Mouse (Mus musculus) pancreas, adult 10 weeks (tissue): ENCODE data around the gene Mbtps1. TPM values are rescaled to one million over a fixed set of nuclear protein-coding genes. Genes with fewer than 3 reads are reported as not detected.

Experiments used
- polyA plus RNA-seq: library from polyadenylated mRNA; stranded (reverse); fragments of 350-450 nt; fragmentation: Illumina TruSeq; extraction: RNeasy Lipid Tissue Mini Kit (QIAGEN cat#74804); gene quantifications from one replicate; pipeline ENCODE4 v1.2.3, GENCODE M21; 2015; ENCODE audit warnings: low read depth, low replicate concordance; ENCODE audit not compliant: insufficient read depth

The Mbtps1 gene
- polyA plus RNA-seq, result 16.4 TPM

DNA sequence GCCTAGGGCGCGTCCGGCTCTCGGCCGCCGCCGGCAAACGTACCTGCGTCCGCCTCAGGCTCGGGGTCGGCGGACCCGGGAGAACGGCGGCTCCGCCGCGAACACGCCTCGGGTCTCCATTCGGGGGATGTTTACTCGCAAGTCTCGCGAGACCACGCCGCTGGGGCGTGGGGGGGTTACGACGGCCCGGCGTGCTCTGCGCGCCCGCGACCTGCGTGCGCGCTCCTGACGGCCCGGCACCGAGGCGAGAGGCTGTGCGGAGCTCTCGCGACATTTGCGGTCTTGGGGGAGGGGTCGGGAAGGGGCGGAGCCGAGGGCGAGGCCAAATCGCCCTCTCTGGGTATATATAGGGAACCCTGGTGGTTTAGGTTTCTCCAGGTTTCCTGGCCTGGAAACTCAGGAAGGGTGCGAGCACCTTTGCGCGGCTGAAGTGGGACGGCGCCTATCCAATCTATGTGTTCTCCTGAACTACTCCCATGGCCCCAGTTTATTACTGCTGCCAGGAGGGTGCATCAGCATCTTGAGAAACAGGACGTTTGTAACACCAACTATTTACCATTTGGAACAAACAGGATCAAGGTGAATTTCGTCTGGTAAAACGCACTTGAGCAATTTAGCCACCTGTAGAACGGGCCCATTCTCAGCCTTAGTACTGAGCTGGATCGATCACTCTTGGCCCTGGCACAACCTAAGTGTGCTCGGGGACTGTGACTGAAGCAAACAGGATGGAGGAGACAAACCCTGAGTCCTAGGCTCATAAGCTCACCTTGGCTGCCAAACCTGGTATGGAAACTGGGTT lies at the start of gene Mbtps1:
TSS of gene Mbtps1 (minus strand) at position 133 of the 799 bp plus-strand sequence.

DNA sequence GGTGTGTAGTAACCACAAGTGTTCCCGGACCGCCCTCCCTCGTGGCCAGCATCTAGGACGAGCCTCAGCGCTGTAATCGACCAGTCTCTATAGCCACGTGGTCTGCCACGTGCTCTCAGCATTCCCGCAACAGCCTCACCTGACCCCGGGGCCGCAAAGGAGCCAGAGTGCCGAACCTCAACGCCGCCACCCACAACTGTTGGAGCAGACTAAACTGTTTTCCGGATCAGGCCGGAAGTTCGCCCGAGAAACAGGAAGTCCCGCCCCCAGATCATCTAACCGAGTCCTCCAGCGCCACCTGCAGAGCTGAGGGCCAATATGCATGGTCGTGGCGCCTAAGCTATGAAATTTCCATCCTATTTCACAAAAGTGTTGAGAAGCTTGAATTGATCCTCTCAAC lies 46.5 kb upstream of the Mbtps1 start, which contains the start of gene Taf1c:
TSS of gene Taf1c (minus strand) at position 227 of the 400 bp plus-strand sequence.

DNA sequence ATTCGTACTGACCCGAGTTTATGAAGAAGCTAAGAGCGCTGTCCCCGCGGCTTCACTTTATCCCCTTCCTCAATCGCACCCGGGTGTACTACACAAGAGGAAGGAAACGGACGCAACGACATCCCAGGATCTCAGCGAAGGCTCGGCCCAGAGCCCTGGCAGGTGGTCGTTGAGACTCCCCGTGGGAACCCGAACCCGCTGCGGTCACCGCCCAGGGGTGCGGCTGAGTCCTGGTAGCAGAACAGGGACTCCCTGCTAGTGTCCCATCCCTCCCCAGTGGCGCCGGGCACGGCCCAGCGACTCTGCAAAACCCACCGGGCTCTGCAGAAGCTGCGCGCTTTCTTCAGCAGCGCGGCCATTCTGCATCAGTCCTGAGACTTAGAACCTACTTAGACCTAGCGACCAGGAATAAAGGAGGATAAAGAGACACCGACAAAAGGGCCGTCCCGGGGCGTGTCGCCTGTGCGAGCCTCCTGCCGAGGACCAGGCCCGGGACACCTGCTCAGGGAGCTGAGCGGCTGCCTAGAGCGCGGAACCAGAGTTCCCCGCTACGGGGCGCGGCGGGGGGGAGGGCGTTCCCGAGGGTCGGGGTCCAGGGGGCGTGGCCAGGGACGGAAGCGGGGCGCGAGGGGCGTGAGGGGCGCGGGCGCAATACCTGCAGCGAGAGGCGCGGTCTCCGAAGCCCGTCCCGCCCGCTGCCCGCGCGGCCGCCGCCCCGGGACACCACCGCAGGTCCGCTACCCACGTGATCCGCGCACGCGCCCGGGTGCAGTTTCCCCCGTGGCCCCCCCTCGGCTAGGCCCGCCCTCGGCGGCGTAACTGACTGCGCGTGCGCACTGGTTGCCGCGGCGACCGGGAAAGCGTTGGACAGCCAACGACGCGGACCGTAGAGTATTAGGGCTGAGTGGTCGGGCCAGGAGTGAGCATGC lies 16.2 kb upstream of the Mbtps1 start, which contains the start of the genes Hsdl1 and Dnaaf1:
TSS of gene Hsdl1 (minus strand) at position 747 of the 929 bp plus-strand sequence.
TSS of gene Dnaaf1 (plus strand) at position 799 of the 929 bp plus-strand sequence.

DNA sequence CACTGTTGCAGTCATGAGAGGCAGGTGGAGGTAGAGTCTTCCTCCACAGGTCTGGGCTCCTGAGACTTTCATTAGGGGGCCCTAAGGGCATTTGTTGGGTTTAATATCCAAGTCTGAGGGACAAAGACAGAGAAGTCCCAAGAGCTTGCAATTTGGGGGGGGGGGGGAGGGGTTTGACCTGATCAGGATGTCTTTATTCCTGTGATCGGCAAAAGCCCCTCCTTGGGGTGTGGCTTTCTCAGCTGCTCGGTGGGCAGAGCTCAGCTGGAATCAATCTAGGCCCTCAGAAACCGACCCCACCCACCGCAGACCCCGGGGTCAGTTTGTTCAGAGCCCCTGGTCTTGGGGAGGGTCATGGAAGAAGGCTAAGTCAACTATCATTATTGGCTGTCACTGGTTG lies 56.9 kb downstream of the Mbtps1 start, which contains the start of gene Slc38a8:
TSS of gene Slc38a8 (minus strand) at position 101 of the 400 bp plus-strand sequence.

Other genes starting within 250 kb of the Mbtps1 start
- gene Hsbp1, start 214.2 kb downstream of the Mbtps1 start, polyA plus RNA-seq, result 35.2 TPM
- gene Mlycd, start 163.9 kb downstream of the Mbtps1 start, polyA plus RNA-seq, result 6.9 TPM
- 15.2 TPM for gene Osgin1, start 124.6 kb downstream of the Mbtps1 start, polyA plus RNA-seq
- gene Necab2, start 112.0 kb downstream of the Mbtps1 start, polyA plus RNA-seq, result 0.83 TPM
- gene Slc38a8, start 57.0 kb downstream of the Mbtps1 start, polyA plus RNA-seq, result not detected
- 4.2 TPM for gene Hsdl1, start 16.4 kb upstream of the Mbtps1 start, polyA plus RNA-seq
- gene Dnaaf1, start 16.5 kb upstream of the Mbtps1 start, polyA plus RNA-seq, result not detected
- 4.0 TPM for gene Taf1c, start 46.5 kb upstream of the Mbtps1 start, polyA plus RNA-seq
- not detected for gene Adad2, start 54.0 kb upstream of the Mbtps1 start, polyA plus RNA-seq
- gene Kcng4, start 76.9 kb upstream of the Mbtps1 start, polyA plus RNA-seq, result not detected
- gene Wfdc1, start 107.6 kb upstream of the Mbtps1 start, polyA plus RNA-seq, result 11.7 TPM
- 5.0 TPM for gene Atp2c2, start 141.3 kb upstream of the Mbtps1 start, polyA plus RNA-seq
- gene Tldc1, start 219.7 kb upstream of the Mbtps1 start, polyA plus RNA-seq, result 2.4 TPM